Mouse (Mus musculus) heart, postnatal 0 days (tissue): ENCODE results near the gene Gm10318.

Source experiments
- CTCF ChIP-seq: IDR thresholded peaks from 2 replicates; pipeline ENCODE4 v1.5.1; 2016; ENCODE audit warnings: antibody characterized with exemption, control low read depth, low read depth
- EP300 ChIP-seq: IDR thresholded peaks from 2 replicates; pipeline ENCODE4 v1.6.1; 2016; ENCODE audit warnings: antibody characterized with exemption, low read depth

- TF ChIP-seq CTCF, result no peak
- no peak for TF ChIP-seq EP300
These were observed 38.3 kb upstream of the Gm10318 start, which contains the start of gene Gm2696 for GRCm38 (mm10) chr10:77814382-77814781.
